Mouse (Mus musculus): ENCODE measurements around the gene Noc4l. TPM values are rescaled to one million over a fixed set of nuclear protein-coding genes. Genes with fewer than 3 reads are reported as not detected.

Gene Noc4l
- total RNA-seq, 2 experiments from 2014 or later: 20.7 to 21.1 TPM

GRCm38 (mm10) chr5:110609425-110609824 is 43.8 kb downstream of the Noc4l start:
- no peak for DNase-seq

DNA sequence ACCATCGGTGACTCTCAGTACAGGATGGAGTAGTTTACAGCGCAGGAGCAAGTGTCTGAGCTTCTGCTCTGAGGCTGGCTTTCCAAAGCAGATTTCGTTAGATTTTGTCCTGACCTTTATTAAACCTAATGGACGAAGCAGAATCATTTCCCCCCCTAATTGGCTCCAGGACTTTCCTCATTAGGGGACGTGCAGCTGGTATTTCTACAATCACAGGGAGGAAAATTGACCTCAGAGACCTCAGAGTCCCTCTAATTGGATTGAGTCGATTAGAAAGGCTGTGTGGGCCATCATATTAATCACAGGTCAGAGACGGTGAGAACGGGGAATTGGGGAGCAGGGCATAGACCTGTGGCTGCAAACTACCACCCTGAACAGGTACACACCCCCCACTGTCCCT is 44.3 kb downstream of the Noc4l start:
- no peak for DNase-seq

- no peak for DNase-seq
Measured at GRCm38 (mm10) chr5:110608336-110608735, 44.9 kb downstream of the Noc4l start.

- peak; percentile 8 to 30 for DNase-seq
Measured at GRCm38 (mm10) chr5:110607767-110608166, 45.5 kb downstream of the Noc4l start.

- no peak for DNase-seq
Measured at GRCm38 (mm10) chr5:110605531-110606221, 47.5 kb downstream of the Noc4l start.

DNA sequence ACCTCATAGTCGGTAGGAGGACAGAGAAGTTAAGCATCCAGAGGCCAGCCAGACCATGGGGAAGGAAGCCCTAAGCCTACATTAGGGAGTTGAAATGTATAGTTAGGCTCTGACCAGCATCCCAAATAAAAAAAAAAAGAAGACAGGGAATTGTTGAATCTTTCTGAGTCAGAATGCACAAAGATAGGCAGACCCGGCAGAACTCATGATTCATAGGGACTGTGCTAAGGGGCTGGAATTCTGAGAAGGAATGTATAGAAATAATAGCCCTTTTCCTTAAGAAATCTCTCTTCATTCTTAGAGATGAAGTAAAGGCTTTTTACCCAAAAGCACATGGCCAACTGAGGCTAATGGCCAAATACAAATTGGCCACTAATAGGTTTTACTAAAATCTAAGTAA is 48.9 kb downstream of the Noc4l start:
- DNase-seq: no peak

DNA sequence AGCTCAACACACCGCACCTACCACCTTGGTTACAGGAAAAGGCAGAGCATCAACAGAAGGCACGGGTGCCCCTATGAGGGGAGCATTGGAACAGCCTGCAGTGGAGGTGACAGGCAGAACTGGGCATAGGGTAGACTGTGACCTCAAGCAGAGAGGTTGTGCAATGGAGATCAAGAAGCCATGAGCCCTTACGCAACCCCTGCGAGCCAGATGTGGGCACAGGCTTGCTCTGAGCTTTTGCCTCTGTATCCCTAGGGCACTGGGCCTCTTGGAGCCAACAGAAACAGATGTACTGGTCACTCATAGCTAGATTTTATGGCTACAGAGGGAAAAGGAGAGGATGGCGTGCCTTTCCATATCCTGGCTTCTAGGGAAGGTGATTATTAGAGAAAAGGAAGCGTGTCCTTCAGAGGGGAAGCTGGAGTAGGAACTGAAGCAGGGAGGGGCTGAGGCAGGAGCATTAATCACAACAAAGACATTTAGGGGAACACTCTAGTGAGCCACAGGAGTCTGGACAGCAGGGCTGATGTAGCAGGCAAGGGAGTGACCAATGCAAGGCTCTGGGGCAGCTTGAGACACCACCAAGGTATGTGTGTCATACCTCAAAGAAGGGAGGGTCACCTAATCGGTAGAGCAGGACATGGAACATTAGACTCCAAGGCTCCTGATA is 50.1 kb downstream of the Noc4l start:
- DNase-seq: peak in 1 of 2 experiments; percentile 35

Small RNAs within 50 kb of the gene (microRNA-seq; reads per million reads assigned to microRNA genes)
- 1.2 reads per million for gene Mir7026

Other genes with a start within 250 kb of the Noc4l start
- gene Fbrsl1, start 204.9 kb downstream of the Noc4l start, total RNA-seq (2021): 10 to 100 TPM; 65.6 to 68.6 TPM
- gene Galnt9, start 109.1 kb downstream of the Noc4l start, total RNA-seq (2021): under 1 TPM; 0.10 to 0.33 TPM
- 10 to 100 TPM; 20.3 to 22.8 TPM for gene Ddx51, start within 50 bp of the Noc4l start, total RNA-seq (2021)
- gene Ep400, start 117.3 kb upstream of the Noc4l start, total RNA-seq (2021): 10 to 100 TPM; 77.2 to 90.5 TPM
- 10 to 100 TPM; 55.4 to 55.5 TPM for gene Pus1, start 127.2 kb upstream of the Noc4l start, total RNA-seq (2021)
- 10 to 100 TPM; 42.5 to 47.1 TPM for gene Ulk1, start 156.7 kb upstream of the Noc4l start, total RNA-seq (2021)
- gene Hscb, start 186.4 kb upstream of the Noc4l start, total RNA-seq (2021): 10 to 100 TPM; 12.7 to 20.7 TPM
- 1 to 10 TPM; 2.9 to 4.1 TPM for gene Chek2, start 186.6 kb upstream of the Noc4l start, total RNA-seq (2021)
- 10 to 100 TPM; 18.5 to 21.9 TPM for gene Ttc28, start 226.4 kb upstream of the Noc4l start, total RNA-seq (2021)

Data from adrenal gland, postnatal 36 days (tissue).